Mouse (Mus musculus): Measurements from ENCODE around the gene Nprl2.

Gene Nprl2

GRCm38 (mm10) chr9:107541474-107542351 lies at the start of gene Nprl2, which contains the start of gene Cyb561d2:
Gene Nprl2, plus strand, starts transcription at chr9:107542226.
Gene Cyb561d2, minus strand, starts transcription at chr9:107542193.
- peak; percentile 95 for DNase-seq (ENCODE audit: low read depth, low spot score)

DNA sequence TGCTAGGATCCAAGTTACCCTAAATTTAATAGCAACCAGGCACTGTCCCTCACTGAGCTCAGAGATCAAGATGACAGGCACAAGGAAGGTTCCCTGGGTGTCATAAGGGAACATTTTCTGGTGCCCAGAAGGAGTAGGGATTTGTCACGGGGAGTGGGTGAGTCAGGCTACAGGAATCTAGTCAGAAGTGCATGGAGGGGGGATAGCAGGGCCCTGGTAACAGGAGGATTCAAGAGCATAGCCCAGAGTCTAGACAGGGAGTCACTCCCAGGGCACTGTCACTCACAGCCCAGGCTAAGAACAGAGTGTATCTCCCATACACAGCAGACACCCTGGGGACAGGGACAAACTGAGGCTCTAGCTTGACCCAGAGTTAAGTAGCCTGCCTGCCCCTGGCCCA lies 48.5 kb upstream of the Nprl2 start:
- no peak for DNase-seq (ENCODE audit: low read depth, low spot score)

GRCm38 (mm10) chr9:107494238-107494637 lies 47.8 kb upstream of the Nprl2 start:
- no peak for DNase-seq (ENCODE audit: low read depth, low spot score)

- DNase-seq (ENCODE audit: low read depth, low spot score): no peak
Measured at GRCm38 (mm10) chr9:107496359-107496758, 45.7 kb upstream of the Nprl2 start.

DNA sequence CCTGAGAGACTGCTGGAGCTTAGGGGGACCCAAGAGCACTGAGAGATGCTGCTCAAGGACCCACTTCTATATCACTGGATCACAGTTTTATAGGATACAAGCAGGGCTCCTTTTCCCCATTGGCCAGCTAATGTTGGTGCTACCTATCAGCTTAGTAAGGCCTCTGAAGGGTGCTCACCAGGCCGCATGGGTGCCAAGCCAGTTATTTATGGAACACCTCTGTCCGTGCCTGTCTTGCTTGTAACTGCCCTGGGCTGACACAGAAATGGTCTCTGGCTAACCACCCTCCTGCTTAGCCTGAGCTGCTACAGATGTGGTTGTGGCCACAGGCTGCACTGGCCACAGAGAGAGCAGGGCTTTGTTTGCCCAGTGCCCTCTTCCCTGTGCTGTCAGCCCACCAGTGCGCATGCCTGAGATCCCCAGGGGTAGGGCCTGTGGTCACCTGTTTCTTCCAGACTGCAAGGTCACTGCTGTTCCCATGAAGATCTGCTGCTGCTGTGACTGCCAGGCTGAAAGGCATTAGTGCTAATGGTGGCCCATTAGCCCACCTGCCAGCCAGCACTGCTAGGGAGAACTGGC lies 41.2 kb upstream of the Nprl2 start:
- no peak for DNase-seq (ENCODE audit: low read depth, low spot score)

GRCm38 (mm10) chr9:107502131-107502846 lies 39.7 kb upstream of the Nprl2 start:
- DNase-seq (ENCODE audit: low read depth, low spot score): no peak

DNA sequence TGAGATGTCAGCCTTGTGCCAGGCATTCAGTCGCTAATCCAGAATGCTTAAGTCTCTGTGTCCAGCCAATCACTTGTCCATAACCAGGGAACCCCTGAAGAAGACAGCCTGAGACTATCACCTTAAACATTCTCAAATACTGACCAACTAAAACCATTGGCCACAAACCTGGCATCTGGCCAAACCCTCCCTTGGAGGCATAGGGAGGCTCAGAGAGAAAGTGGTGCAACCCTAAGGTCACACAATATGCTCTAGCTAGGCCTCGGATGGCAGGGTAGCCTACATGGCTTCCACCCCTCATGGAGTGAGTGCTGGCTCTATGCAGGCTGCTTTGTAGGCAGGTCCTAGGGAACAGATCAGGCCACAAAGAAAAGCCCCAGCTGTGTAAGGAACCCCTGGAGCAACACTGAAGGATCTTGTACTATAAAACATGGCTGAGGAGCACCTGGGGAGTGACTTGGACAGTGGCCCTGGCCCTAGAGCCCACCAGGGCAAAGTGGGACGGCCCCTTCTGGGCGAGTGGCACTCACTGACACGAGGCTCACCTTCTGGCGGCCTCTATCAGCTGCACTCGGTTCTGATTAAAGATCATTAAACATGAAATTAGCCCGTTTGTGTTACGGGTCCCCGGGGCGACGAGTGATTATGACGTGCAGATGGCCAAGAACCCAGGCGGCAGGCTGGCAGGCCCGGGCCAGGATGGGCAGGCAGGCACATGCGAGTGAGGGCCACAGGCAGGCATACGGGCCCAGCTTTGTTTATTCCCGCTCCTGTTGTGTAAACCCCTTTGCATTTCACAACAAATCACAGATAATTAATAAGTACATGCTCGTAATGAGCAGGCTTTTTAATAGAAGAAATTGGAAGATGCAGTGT lies 37.1 kb upstream of the Nprl2 start:
- no peak for DNase-seq (ENCODE audit: low read depth, low spot score)

DNA sequence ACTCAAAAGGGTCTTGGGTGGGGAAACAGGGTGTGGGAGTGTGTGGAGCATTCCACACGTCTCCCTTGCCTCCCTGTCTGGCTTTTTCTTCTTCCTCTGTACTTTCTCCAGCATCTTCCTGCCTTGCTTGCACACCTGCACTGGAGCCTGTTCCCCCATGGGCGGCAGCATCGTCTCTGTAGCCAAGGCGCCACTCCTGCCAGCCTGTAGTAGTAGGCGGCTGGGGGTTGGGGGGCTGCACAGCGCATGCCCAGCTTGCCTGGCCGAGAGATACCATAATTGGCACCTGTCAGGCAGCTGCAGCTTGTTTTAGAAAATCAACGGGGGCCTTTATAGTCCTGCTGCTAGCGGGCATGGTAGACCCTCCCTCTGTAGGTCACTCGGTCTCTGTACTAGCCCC lies 33.8 kb upstream of the Nprl2 start:
- no peak for DNase-seq (ENCODE audit: low read depth, low spot score)

DNA sequence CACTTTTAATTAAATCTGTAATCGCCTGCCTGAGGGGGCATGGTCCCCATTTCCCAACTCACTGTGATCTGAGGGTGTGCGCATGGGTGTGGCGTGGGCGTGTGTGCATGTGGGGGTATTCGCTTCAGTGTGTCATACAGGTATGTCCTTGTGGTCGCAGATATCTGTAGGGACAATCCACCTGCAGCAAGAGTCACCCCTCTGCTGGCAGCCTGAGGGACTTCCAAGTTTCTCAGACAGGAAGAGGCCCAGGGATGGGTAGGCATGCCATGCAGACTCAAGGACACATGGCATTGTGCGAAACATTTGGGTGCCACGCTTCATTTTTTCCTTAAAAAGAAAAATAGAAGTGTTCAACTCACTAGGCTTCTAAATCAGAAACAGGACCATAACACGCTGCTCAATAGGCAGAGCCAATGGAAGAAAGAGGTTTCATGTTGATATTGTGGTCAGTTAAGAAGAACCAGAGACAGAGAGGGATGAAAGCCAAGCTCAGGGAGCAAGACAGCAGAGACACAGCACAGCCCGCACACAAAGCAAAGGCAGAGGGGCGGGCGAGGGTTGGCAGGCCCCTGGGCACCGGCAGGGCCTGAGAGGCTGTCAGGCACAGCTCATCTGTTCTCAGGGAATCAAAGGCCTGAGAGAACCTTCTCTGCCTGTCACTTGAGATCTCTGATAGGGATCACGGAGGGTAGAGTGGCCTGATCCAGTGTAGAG lies 31.5 kb upstream of the Nprl2 start:
- DNase-seq (ENCODE audit: low read depth, low spot score): no peak

GRCm38 (mm10) chr9:107511436-107511835 lies 30.6 kb upstream of the Nprl2 start:
- DNase-seq (ENCODE audit: low read depth, low spot score): no peak

DNA sequence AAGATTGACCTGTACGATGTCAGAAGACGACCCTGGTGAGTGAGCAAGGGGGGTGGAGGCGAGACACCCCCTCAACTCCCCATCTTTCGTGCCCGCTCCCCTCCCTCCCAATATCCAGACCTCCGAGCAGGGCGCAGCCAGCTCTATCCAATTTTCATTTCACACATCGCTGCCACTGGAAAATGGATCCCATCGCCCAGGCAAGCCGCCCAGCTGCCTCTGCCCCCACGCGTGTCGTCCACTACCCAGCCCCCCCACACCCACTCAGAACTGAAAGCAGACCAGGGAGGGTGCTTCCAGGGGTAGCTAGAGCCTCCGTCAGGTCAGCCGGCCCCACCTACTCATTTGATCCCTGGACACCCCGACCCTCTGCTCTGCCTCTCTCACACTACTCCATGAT lies 29.7 kb upstream of the Nprl2 start:
- no peak for DNase-seq (ENCODE audit: low read depth, low spot score)

DNA sequence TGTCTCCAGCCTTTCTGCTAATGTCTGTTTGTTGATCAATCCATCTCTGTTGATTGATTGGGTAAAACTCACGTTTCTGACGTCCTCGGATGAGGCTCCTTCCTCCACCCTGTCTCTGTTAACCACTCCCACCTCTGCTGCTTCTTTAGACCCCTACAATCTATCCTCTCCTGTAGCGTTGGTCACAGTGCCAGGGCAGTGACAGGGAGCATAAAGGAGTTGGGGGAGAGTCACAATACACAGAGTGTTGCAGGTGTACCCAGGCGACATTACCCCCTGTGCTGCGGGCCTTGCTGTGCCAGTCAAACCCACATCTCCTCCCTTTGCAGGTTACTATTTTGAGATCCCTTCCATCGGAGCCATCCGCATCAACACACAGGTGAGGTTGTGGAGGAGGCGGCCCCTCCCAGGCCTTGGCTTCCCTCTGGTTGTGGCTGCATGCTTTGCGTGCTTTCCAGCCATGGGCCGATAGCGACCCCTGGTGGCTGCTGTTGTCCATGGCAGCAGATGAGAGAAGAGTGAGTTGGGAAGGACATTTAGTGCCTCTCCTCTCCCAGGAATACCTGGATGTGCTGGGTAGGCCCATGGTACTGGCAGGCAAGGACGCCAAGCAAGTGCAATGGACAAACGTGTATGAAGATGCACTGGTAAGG lies 27.6 kb upstream of the Nprl2 start:
- DNase-seq (ENCODE audit: low read depth, low spot score): peak; percentile 88

DNA sequence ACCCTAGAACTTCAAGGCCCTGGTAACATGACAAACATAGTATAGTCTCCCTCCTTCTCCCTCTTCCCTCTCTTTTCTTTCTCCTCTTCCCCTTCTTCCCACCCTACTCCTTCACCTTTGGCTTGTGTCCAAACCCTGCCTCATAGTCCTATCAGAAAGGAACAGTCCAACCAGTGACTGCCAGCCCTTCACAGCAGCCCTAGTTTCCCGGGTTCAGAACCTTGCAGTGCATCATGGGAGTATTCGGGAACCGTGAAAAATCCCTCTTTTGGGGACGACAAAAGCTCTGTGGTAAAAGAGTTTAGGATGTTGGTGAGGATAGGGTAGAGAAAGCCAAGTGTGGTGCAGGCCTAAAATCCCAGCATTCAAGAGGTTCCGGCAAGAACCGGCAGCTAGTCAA lies 21.7 kb upstream of the Nprl2 start:
- DNase-seq (ENCODE audit: low read depth, low spot score): no peak

DNA sequence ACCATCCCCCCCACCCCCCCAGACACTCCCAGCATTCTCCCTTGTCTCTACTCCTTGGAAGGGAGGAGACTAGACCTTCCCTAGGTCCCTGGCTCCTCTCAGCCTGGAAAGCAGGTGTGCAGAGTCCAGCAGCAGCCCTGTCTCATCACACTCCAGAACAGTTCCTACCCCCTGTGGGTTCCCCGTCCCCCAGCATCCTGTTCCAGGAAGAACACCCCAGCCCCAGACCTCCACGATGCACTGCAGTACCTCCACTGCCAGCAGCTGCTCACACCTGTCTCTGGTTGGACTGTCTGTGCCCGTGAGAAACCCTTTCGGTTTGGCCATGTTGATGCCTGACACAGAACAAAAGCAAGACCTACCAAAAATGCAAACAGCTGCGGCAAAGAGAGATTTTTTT lies 20.8 kb upstream of the Nprl2 start:
- no peak for DNase-seq (ENCODE audit: low read depth, low spot score)

DNA sequence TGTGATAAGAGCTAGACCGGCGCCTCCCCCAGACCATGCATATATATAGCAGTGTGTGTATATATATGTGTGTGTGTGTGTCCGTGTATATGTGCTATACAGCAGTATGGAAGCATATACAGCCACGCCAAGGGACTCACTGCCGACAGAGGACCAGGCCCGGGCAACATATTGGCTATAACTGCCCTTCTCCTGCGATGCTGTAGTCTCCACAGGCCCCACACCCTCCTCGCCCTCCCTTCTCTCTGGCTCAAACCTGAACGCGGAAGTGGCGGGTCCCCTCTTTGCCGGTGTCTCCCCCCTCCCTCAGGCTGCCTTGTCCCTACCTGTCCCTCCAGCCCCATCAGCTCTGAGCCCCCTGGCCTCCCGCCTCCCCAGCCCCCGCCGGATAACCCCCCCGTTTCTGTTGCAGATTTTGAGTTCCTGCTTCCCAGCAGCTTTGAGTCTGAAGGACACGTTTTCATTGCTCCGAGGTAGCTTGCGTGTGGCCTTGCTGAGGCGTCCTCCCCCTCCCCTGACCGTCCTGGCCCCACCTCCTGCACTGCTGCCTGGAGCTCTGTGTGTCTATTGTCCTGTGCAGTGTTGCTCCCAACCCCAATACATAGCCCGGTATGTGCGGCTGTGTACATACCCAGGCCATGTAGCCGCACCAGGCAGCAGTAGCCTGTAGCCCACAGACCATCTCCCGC lies 20.2 kb upstream of the Nprl2 start:
- DNase-seq (ENCODE audit: low read depth, low spot score): no peak

GRCm38 (mm10) chr9:107522400-107522711 lies 19.7 kb upstream of the Nprl2 start:
- no peak for DNase-seq (ENCODE audit: low read depth, low spot score)

DNA sequence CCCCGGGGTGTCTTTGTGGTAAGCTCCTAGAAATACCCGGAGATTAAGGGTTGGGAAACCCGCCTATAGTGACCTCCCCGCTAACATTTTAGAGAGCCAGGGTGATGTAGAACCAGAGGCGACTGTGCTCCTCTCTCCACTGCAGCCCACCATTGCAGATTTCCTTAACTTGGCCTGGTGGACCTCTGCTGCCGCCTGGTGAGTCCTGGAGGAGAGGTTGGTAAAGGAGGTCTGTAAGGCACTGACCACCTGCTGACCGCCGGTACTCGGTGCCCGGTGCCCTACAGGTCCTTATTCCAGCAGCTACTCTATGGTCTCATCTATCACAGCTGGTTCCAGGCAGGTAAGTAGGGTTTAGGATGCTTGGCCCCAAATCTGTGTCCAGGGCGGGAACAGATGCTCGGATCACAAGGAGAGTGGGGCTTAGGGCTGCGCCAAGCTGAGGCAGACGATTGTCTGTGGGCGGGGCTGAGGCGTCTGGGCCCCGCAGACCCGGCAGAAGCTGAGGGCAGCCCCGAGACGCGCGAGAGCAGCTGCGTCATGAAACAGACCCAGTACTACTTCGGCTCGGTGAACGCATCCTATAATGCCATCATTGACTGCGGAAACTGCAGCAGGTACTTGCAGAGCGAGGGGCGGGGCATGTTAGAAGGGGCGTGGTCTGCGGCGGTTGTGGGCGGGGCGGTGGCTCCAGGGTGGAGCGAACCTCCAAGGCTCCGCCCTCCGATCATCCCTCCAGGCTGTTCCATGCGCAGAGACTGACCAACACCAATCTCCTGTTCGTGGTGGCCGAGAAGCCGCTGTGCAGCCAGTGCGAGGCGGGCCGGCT lies 15.6 kb upstream of the Nprl2 start:
- DNase-seq (ENCODE audit: low read depth, low spot score): peak; percentile 76

DNA sequence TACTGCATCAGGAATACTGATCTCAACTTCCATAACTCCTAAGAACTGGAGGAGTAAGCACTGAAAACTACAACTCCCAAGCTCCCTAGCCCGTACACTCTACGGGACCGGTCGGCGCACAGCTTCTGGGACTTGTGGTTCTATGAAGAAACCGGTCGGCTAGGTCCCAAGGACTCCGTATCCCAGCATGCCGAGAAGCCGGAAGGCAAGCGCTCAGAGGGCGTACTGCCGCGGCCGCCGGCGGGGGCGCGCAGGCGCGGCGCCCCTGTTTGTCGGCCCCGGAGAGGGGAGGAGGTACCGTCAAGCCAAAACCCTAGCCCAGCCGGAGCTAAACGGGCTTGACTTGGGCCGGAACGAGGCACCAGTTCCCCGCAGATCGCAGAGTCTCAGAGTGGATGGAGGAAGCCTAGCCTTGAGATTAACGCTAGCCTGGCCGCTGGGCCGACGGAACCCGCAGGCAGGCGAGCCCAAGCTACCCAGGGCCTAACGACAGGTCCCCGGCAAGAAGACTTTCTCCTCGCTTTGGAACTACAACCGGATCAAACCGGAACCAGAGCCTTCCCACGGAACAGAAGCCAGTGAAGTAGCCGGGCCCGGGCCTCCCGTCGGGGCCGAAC lies 8.1 kb upstream of the Nprl2 start, which contains the start of gene Tmem115:
Tmem115 (plus strand) TSS at position 155 of the 617 bp plus-strand sequence.
- peak; percentile 96 for DNase-seq (ENCODE audit: low read depth, low spot score)
